Mouse (Mus musculus) CH12.LX (cell line): ENCODE data around the gene Slc4a8. TPM values are rescaled to one million over a fixed set of nuclear protein-coding genes. Genes with fewer than 3 reads are reported as not detected.

Source experiments
- DNase-seq: peaks from one replicate; pipeline ENCODE4 v3.0.0-alpha.2; 2013; ENCODE audit errors: extremely low read depth
- H3K27ac ChIP-seq: 2 replicates; pipeline ENCODE4 v1.5.1; 2012; ENCODE audit warnings: low read depth, mild to moderate bottlenecking, control low read depth, moderate library complexity; ENCODE audit not compliant: insufficient read depth
- H3K27me3 ChIP-seq: replicated peaks from 2 replicates; pipeline ENCODE3; 2012; ENCODE audit warnings: inconsistent platforms
- H3K36me3 ChIP-seq, 2 experiments: replicated peaks in 1 of 2; 2 replicates each; pipeline versions ENCODE3 to v1.6.1; 2012; ENCODE audit warnings: inconsistent platforms in 1 of 2, low read length in 1 of 2, mild to moderate bottlenecking in 1 of 2, mixed read lengths in 1 of 2, moderate library complexity in 1 of 2; ENCODE audit not compliant: control insufficient read depth in 1 of 2, insufficient read depth in 1 of 2
- H3K4me1 ChIP-seq, 2 experiments: 2 replicates each; pipeline ENCODE4 v1.6.1; 2012; ENCODE audit warnings: inconsistent platforms in 1 of 2, moderate library complexity in 1 of 2; ENCODE audit not compliant: insufficient read depth in 2 of 2, control insufficient read depth in 1 of 2
- H3K4me2 ChIP-seq: 2 replicates; pipeline ENCODE4 v1.6.1; 2012; ENCODE audit warnings: low read depth, mild to moderate bottlenecking, control low read depth; ENCODE audit not compliant: poor library complexity, insufficient read depth, severe bottlenecking
- H3K4me3 ChIP-seq, 3 experiments: fragments of 150-350 bp in 1 of 3; sonication (generic) in 1 of 3; replicated peaks in 1 of 3; 2 replicates each; pipeline versions ENCODE3 to v1.5.1; 2011 to 2012; ENCODE audit warnings: low read depth in 2 of 3, low read length in 2 of 3, mild to moderate bottlenecking in 2 of 3, moderate library complexity in 2 of 3, control low read depth in 1 of 3, improper control_type of control experiment in 1 of 3, inconsistent platforms in 1 of 3, mixed read lengths in 1 of 3; ENCODE audit not compliant: poor library complexity in 1 of 3
- H3K79me2 ChIP-seq: replicated peaks from 2 replicates; pipeline ENCODE4 v1.6.1; 2012; ENCODE audit warnings: mild to moderate bottlenecking, moderate library complexity; ENCODE audit not compliant: control insufficient read depth, poor library complexity, insufficient read depth, severe bottlenecking; ENCODE audit errors: extremely low read depth
- H3K9ac ChIP-seq: 2 replicates; pipeline ENCODE4 v1.6.1; 2012; ENCODE audit warnings: low read depth, mild to moderate bottlenecking, control low read depth, moderate library complexity; ENCODE audit not compliant: insufficient read depth
- H3K9me3 ChIP-seq: replicated peaks from 2 replicates; pipeline ENCODE3; 2012; ENCODE audit warnings: low read length, inconsistent platforms, mixed read lengths
- BHLHE40 ChIP-seq: IDR thresholded peaks from 2 replicates; pipeline ENCODE4 v1.6.1; 2011; ENCODE audit warnings: mild to moderate bottlenecking, low read depth, low read length, improper control_type of control experiment
- CHD2 ChIP-seq: IDR thresholded peaks from 2 replicates; pipeline ENCODE4 v1.6.1; 2011; ENCODE audit warnings: low read length, improper control_type of control experiment
- E2F4 ChIP-seq: IDR thresholded peaks from 2 replicates; pipeline ENCODE4 v1.6.1; 2011; ENCODE audit warnings: low read depth, low read length, improper control_type of control experiment; ENCODE audit not compliant: insufficient replicate concordance
- ELF1 ChIP-seq: IDR thresholded peaks from 2 replicates; pipeline ENCODE4 v1.6.1; 2014; ENCODE audit warnings: low read depth, mild to moderate bottlenecking, inconsistent platforms, low read length, improper control_type of control experiment
- EP300 ChIP-seq: IDR thresholded peaks from 2 replicates; pipeline ENCODE4 v1.6.1; 2011; ENCODE audit warnings: low read length, improper control_type of control experiment
- ETS1 ChIP-seq: conservative IDR thresholded peaks from 2 replicates; pipeline ENCODE4 v1.6.1; 2012; ENCODE audit warnings: low read depth, mild to moderate bottlenecking, inconsistent platforms, low read length, improper control_type of control experiment, moderate library complexity
- GABPA ChIP-seq: IDR thresholded peaks from 2 replicates; pipeline ENCODE4 v1.6.1; 2012; ENCODE audit warnings: low read depth, low read length, improper control_type of control experiment, inconsistent platforms; ENCODE audit not compliant: insufficient replicate concordance
- IRF4 ChIP-seq: IDR thresholded peaks from 2 replicates; pipeline ENCODE4 v1.6.1; 2014; ENCODE audit warnings: low read depth, mild to moderate bottlenecking, inconsistent platforms, low read length, improper control_type of control experiment
- JUN ChIP-seq: IDR thresholded peaks from 2 replicates; pipeline ENCODE4 v1.6.1; 2011; ENCODE audit warnings: low read depth, mild to moderate bottlenecking, low read length, improper control_type of control experiment, moderate library complexity; ENCODE audit not compliant: insufficient read depth
- JUND ChIP-seq: conservative IDR thresholded peaks from 2 replicates; pipeline ENCODE4 v1.6.1; 2011; ENCODE audit warnings: low read depth, low read length, improper control_type of control experiment
- MAFK ChIP-seq: IDR thresholded peaks from 2 replicates; pipeline ENCODE4 v1.6.1; 2011; ENCODE audit warnings: low read length, improper control_type of control experiment; ENCODE audit not compliant: insufficient replicate concordance
- MAZ ChIP-seq: IDR thresholded peaks from 2 replicates; pipeline ENCODE4 v1.6.1; 2012; ENCODE audit warnings: low read depth, mild to moderate bottlenecking, inconsistent platforms, low read length, improper control_type of control experiment, moderate library complexity
- MEF2A ChIP-seq: IDR thresholded peaks from 2 replicates; pipeline ENCODE4 v1.6.1; 2014; ENCODE audit warnings: low read depth, mild to moderate bottlenecking, inconsistent platforms, low read length, improper control_type of control experiment, borderline replicate concordance
- NELFE ChIP-seq: IDR thresholded peaks from 2 replicates; pipeline ENCODE4 v1.6.1; 2011; ENCODE audit warnings: low read depth, low read length, improper control_type of control experiment
- NRF1 ChIP-seq: IDR thresholded peaks from 2 replicates; pipeline ENCODE4 v1.6.1; 2014; ENCODE audit warnings: low read depth, mild to moderate bottlenecking, inconsistent platforms, low read length, improper control_type of control experiment, moderate library complexity
- PAX5 ChIP-seq: IDR thresholded peaks from 2 replicates; pipeline ENCODE4 v1.6.1; 2012; ENCODE audit warnings: low read length, inconsistent platforms, mixed read lengths
- RAD21 ChIP-seq: IDR thresholded peaks from 2 replicates; pipeline ENCODE4 v1.6.1; 2011; ENCODE audit warnings: low read depth, mild to moderate bottlenecking, low read length, improper control_type of control experiment, moderate library complexity
- RCOR1 ChIP-seq: conservative IDR thresholded peaks from 2 replicates; pipeline ENCODE4 v1.6.1; 2012; ENCODE audit warnings: low read depth, mild to moderate bottlenecking, inconsistent platforms, low read length, improper control_type of control experiment
- SIN3A ChIP-seq: IDR thresholded peaks from 2 replicates; pipeline ENCODE4 v1.6.1; 2012; ENCODE audit warnings: low read length, improper control_type of control experiment, inconsistent platforms
- SMC3 ChIP-seq: IDR thresholded peaks from 2 replicates; pipeline ENCODE4 v1.6.1; 2011; ENCODE audit warnings: low read depth, low read length, improper control_type of control experiment
- USF1 ChIP-seq: IDR thresholded peaks from 2 replicates; pipeline ENCODE4 v1.6.1; 2014; ENCODE audit warnings: low read depth, mild to moderate bottlenecking, inconsistent platforms, low read length, improper control_type of control experiment
- USF2 ChIP-seq: conservative IDR thresholded peaks from 2 replicates; pipeline ENCODE4 v1.6.1; 2011; ENCODE audit warnings: low read depth, low read length, improper control_type of control experiment
- ZMIZ1 ChIP-seq: IDR thresholded peaks from 2 replicates; pipeline ENCODE4 v1.6.1; 2012; ENCODE audit warnings: low read depth, mild to moderate bottlenecking, inconsistent platforms, low read length, improper control_type of control experiment
- dilution Hi-C: fragments of 300-500 bp; cut with MboI; formaldehyde crosslinking; loops from 2 replicates; pipeline ENCODE4 v1.14.3; 2020; ENCODE audit warnings: low sequenced_read_pairs; ENCODE audit not compliant: extremely low pct_unique_long_range_greater_than_20kb, extremely low pct_ligation_motif_present
- in situ Hi-C: fragments of 300-500 bp; cut with MboI; formaldehyde crosslinking; loops from 3 replicates; pipeline ENCODE4 v1.14.3; 2019; ENCODE audit warnings: low sequenced_read_pairs, low pct_ligation_motif_present, low pct_unique_long_range_greater_than_20kb, mixed read lengths
- polyA plus RNA-seq: library from polyadenylated mRNA; unstranded; fragments of >175 nt; gene quantifications from 2 replicates; pipeline ENCODE4 v1.2.1, GENCODE M21; 2012; ENCODE audit warnings: low read depth; ENCODE audit not compliant: insufficient read length
- total RNA-seq, 2 experiments: library from RNA; depleted of rRNA; stranded (reverse); fragments of 300-350 nt in 1 of 2; fragments of >200 nt in 1 of 2; gene quantifications; 2 replicates each; pipeline ENCODE4 v1.2.3; 2012 to 2014

The Slc4a8 gene
- total and polyA plus RNA-seq, 3 experiments = 4.7 to 9.6 (median 5.1) TPM

DNA sequence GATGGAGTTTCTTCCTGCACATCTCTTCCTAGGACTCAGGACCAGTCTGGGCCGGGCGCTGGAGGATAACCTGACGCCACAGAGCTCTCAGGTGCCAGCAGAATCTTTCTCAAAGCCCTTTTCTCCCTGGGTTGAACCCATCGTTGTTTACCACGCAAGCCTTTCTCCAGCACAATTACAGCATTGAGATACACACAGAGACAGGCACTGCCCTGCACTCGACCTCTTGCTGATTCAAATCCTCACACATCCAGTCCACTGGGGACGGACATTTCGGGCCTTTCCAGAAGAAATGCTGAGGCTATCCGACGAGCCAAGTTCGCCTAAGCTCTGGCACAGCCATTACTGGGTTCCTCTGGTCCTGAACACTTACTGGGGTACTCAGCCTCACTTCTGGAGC lies 34.8 kb upstream of the Slc4a8 start:
- H3K9ac ChIP-seq = no peak overlapping the region
- in situ Hi-C loops (no loop called here), dilution Hi-C loops (no loop called here)
- no peak for DNase-seq
- no peak overlapping the region for H3K27ac ChIP-seq
- TF ChIP-seq ELF1 (no peak), GABPA (no peak), JUND (no peak), SMC3 (no peak), RCOR1 (no peak), MEF2A (no peak), NRF1 (no peak), RAD21 (no peak), EP300 (no peak), MAZ (no peak), ZMIZ1 (no peak), CHD2 (no peak), USF1 (no peak), USF2 (no peak), ETS1 (no peak), JUN (no peak), SIN3A (no peak), NELFE (no peak), E2F4 (no peak), MAFK (no peak)
- no peak overlapping the region for H3K4me3 ChIP-seq
- peaks cover 14 to 47% of the 10 kb centered on the region in 2 experiments for H3K4me1 ChIP-seq
- H3K9me3 ChIP-seq = peaks cover 5% of the 10 kb centered on the region
- H3K4me2 ChIP-seq = no peak overlapping the region
- no peaks in the 10 kb centered on the region for H3K79me2 ChIP-seq
- H3K36me3 ChIP-seq = peaks cover 13 to 53% of the 10 kb centered on the region in 2 experiments
- H3K27me3 ChIP-seq = no peaks in the 10 kb centered on the region

DNA sequence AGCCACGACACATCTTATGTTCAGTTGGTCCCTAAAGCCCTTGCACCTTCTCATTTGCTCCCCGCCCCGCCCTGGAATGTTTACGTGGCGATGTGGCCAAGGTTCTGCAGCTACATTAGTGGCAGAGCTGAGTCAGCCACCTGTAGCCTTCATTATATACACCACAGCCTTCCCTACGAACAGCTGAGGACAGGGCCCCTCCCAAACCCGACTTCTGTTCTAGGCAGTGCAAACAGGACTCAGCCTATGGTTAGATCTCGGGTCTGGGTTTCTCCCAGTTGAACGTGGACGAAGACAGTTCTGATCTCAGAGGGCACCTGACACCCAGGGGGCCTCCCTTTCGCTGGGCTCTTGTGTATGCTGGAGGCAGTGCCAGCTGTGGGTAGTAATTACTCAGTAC lies 33.7 kb upstream of the Slc4a8 start:
- dilution Hi-C loops = no loop called here
- Histone ChIP-seq H3K27ac (no peak overlapping the region), H3K4me3 (no peak overlapping the region), H3K27me3 (no peaks in the 10 kb centered on the region), H3K9ac (no peak overlapping the region), H3K4me2 (peak overlapping the region; percentile 52; the same call in 1 of the 2 replicates), H3K9me3 (peaks cover 5% of the 10 kb centered on the region), H3K79me2 (no peaks in the 10 kb centered on the region), H3K36me3 (peaks cover 13 to 53% of the 10 kb centered on the region in 2 experiments), H3K4me1 (peaks cover 20 to 42% of the 10 kb centered on the region in 2 experiments)
- in situ Hi-C loops = no loop called here
- TF ChIP-seq USF1 (no peak), IRF4 (peak; percentile 49; the same call in 1 of the 2 replicates), BHLHE40 (peak; percentile 82), ETS1 (peak; percentile 82), PAX5 (no peak), RCOR1 (no peak)
- DNase-seq = peak; percentile 77
